Mouse (Mus musculus) liver (tissue): ENCODE data around the gene Gna15.

Source experiments
- DNase-seq: peaks from one replicate; pipeline ENCODE4 v3.0.0-alpha.2; 2020; ENCODE audit warnings: mixed read lengths

The Gna15 gene

DNA sequence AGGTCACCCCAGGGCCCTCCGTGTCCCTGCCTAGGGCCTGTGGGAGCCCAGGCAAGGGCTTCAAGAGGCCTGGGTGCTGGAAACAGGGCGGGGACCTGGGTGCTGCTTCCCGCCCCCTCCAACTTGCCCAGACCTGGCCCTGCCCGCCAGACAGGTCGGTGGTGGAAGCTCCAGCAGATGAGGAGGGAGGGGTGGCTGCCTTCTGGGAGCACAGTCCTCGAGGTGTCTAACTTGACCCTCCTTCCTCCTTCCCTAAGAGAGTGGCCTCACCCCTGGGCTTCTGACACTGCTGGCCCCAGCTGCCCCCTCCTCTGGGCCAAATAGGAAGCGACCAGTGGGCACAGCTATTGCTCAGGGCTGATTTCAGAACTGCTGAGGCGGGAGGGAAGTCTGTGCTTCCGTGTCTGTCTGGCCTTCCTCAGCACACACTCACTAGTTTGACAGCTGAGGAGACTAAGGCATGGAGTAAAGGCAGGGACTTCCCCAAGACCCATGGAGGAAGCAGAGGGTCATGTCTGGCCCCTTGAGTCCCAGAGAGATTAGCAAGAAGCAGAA, at the start of gene Gna15:
Gene Gna15, minus strand, starts transcription at position 175 of the 555 bp plus-strand sequence.
- DNase-seq, result peak; percentile 52

DNA sequence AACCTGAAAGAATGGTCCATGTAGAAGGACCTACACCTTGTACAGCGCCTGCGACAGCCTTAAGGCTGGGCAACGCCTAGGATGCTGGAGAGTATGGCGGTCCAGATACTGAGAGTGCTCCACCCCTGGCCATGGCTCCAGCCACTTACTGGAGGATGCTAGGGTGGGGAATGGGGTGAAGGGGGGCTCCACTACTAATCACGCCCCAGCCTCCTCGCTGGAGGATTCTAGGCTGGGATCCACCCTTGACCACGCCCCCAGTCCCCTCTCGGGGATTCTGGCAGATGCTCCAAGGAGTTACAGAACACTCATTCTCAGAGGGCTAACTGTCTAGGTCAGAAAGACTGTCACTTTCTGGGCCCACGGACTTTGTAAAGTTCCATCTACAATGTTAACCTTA, 49.0 kb upstream of the Gna15 start:
- DNase-seq, result peak; percentile 87

DNA sequence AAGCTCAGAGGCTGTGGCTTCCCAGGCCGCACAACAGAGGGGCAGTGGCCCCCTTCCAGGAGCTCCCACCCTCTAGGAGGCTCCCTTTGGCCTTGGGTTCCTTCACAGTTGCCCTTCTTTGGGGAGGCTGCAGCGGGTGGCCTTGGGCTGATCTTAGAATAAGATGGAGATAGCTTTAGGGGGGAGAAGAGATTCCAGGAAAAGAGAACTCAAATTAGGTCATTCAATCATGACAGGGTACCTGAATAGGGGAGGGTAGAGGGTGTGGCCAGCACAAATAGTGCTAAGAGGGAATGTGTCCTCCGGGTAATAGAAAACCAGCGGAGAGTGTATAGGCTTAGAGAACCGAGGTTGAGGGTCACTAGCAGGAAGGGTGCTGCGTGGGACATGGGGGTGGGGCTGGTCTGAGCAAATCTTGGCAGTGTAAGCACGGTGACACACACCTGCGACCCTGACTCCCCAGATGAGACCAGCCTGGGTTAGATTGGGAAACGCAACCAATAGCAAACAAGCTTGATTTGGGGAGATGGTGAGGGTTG, 48.2 kb upstream of the Gna15 start:
- DNase-seq, result no peak

DNA sequence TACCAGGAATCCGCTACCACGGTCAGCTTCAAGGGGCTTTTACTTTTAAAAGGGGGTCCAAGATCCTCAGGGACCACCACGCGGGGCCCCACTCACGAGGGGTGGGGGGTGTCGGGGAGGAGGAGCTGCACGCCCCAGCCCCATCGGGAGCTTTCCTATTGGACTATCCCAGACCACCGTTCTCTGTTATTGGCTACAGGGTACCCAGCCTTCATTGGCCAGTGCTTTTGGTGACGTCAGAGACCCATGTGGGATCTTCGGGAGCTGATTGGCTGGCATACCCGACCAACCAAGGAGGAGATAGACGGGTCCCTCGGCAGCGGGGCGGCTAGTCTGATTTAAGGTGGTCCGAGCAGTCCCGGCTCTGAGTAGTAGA, 47.5 kb upstream of the Gna15 start:
- DNase-seq, result peak; percentile 95

DNA sequence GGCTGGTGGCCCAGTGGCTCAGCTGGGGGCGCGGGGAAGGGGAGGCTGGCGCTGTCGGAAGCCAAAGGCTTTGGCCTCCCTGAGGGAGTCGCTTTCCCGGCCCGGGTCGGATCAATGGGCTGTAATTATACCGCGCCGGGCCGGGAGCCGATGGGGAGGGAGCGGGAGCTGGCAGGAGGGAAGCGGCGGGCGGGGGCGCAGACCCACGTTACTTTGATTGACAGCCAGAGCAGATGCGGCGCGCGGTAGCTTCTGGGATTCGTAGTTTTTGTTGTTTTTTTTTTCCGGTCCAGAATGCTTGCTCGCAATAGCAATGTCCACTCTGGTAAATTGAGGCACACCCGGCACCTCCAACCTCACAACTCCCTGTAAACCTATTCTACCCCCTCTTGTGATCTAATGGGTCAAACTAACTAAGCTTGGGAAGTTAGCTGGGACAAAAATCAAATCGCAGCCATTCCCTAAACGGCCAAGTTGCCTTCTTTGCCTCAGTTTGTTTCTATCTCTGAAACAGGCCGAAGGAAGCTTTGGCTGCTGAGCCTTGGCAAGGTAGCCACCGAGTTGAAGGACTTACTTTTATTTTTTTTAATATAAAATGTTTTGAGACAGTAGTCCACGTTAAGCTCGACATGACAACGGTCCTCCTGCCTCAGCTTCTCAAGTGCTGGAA, 46.9 kb upstream of the Gna15 start:
- DNase-seq, result peak; percentile 93

DNA sequence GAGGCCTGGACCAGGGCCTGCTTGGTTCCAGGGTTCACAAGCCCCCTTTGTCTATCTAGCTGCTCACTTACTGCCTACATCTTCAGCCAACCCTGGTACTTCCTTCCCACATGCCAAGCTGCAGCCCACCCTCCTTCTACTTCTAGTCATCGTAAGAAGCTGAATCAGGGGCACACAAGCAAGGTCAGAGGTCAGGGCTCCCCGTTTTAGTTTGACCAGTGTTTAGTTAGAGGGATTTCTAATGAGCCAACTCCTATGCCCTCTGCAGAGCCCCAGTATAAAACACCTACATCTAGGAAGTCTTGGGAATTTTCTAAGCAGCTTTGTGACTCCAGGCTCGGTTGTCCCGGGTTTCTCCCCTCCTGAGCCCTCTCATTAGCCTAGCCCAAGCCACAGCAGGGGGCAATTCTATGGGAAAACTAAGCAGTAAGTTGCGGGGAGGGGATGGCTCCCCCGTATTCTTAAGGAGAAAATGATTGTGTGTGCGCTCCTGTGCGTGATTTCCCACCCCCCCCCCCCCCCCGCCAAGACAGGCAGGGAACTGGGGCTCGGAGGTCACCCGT, 46.3 kb upstream of the Gna15 start:
- no peak for DNase-seq

DNA sequence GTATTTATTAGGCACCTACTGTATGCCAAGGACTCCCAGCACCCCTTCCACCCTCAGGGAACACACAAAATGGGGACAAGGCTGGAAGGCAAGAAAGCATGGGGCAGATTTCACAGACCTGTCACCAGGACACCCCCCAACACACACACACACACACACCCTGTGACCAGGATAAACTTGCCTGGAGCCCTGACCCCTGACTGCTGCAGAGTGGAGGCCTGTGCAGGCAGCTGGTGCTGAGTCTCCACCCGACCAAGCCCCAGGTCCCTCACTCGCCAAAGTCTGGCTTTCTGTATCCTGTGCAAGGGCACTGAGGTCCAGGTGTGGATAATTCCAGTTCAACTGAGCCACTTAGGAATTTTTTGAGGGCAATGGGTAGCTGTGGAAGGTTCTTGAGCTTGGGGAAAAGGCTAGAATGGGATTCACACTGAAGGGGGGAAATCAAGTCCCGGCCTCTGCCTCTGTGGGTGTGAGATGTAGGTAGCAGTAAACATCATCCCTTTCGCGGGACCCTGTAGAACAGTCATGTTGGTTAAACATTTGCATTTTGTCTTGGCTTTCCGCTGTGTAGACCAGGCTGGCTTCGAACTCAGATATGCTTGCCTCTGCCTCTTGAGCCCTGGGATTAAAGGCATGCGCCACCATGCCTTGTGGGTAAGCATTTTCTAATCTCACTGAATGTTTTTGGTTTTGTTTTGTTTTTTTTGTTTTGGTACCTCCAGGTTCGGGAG, 45.6 kb upstream of the Gna15 start:
- no peak for DNase-seq

DNA sequence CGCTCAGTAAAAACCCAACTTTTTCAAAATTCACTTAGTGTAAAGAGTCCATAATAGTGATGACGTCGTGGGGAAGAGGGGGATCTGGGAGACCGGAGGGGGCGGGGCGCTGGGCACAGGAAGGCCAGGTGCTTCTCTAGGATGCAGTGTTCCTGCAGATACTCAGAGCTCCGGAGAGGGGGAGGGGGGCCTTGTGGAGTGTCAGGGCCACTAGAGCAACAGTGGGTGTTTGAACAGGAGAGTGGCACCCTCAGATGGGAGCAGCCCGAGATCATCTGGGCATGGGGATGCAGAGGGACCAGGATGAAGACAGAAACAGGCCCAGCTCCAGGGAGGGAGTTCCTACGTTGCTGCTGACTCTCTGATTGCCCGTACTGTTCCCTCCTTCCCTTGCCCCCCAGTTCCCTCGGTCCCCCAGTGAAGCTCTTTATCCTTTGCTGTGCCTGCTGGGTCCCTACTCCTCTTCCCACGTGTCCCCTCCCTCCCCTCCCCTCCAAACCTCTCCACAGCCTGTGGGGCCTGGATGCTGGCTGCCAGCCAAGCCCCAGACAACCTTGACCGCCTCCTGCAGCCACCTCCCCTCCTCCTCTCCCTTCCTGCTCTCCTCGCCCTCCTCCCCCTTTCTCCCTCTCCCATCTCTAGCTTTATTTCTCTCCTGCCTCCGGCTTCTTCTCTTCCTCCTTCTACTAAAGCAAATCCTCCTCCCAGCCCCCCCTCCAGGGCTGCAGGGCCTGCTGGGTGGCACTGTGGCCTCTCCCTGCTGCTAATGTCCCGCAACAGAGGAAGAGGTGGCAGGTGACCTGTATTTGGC, 44.6 kb upstream of the Gna15 start:
- peak; percentile 69 for DNase-seq

DNA sequence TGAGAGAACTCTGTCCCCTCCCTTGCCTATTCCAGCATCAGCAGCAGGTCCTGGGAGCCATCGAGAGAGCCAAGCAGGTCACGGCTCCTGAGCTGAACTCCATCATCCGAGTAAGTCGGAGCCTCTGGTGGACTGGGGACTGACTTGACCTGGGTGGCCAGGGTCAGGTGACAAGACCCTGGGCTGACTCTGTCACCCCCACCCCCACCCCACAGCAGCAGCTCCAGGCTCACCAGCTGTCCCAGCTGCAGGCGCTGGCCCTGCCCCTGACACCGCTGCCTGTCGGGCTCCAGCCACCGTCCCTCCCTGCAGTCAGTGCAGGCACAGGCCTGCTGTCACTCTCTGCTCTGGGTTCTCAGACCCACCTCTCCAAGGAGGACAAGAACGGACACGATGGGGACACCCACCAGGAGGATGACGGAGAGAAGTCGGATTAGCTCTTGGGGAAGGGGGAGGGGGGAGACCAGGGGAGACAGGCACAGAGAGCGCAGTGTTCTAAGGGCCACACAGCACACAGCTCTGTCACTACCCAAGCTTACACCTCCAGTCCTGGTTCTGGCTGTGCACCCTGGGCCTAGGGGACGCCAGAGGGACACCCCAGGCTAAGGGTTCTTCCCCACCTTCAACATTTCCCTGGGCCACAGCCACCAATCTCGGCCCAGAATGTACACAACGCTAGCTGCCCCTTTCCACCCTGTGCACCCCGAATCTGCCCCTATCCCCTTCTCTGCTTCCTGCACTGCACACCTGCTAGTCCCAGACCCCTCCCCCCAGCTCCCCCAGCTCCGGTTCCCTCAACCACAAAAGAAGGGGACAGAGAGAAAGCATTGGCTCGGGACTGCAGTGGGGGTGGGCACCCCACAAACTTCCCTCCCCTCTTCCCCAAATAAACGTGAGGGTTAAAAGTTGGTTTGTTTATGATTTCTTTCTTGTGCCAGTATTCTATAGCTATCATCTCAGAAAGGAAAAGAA, 41.5 kb upstream of the Gna15 start:
- DNase-seq, result no peak

DNA sequence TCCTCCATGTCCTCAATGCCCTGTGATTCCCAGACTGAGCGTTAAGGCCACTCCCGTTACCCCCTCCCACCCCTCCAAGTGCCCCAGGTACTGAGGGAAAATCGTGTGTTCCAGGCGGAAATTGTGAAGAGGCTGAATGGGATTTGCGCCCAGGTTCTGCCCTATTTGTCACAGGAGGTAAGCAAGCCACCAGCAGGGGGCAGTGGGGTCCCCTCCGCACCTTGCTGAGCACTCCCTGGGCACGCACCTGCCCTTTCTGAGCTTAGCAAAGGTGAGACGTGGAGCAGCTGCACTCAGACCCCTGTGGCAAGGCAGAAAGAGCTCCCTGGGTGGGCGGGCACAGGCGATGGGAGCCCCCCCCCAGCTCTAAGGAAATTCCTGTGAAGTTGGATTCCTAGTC, 40.7 kb upstream of the Gna15 start:
- peak; percentile 77 for DNase-seq

DNA sequence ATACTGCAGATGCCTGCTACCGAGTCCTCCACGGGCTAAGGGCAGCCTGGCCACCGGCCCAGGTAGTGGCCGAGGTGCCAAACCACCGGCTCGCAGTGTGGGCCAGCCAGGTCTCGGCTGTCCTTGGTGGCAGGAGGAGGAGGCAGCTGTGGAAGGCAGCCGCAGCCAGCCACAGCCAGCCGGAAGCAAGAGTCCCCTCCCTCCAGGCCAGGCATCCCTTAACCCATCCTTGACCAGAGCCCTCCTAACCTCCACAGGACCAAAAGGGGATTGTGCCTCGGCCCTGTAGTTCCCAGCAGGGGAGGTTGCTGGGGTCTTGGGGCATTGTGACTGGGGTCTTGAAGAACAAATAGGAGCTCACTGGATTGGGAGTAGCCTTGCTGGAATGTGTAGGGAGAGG, 40.2 kb upstream of the Gna15 start:
- no peak for DNase-seq

DNA sequence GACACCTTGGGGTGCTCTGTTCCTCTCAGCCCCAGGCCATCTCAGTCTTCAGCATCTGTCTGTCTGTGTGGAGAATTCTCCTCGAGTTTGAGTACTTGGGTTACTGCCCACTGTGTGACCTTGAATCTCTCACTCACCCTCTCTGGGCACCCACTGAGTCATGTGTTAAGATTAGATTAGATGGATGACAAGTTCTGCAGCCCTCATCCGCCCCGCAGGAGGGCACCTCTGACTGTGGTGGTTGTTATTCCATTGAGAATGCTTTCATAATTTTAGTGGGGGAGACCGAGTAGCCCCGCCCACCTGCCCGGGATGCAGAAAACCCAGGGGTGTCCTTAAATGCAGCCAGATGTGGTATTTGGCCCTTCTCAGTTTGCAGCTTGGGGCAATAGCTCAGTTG, 39.5 kb upstream of the Gna15 start:
- DNase-seq, result no peak

DNA sequence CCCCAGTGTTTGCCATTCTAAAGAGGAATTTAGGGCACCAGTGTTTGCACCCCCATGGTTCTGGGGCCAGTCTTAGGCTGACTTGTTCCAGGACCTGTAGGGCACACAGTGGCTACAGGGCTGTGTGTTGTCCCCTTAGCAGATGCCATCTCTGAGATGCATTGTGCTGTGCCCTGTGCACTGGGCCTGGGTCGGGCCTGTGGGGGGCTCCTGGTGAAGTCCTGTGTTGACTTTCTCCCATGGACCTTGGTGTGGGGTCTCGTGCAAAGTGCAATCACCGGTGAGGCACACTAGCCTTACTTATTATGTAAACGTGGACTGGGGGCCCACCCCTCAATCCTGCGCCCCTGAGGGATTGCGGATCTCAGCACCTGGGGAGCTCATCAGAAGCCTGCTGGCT, 38.4 kb upstream of the Gna15 start:
- no peak for DNase-seq

DNA sequence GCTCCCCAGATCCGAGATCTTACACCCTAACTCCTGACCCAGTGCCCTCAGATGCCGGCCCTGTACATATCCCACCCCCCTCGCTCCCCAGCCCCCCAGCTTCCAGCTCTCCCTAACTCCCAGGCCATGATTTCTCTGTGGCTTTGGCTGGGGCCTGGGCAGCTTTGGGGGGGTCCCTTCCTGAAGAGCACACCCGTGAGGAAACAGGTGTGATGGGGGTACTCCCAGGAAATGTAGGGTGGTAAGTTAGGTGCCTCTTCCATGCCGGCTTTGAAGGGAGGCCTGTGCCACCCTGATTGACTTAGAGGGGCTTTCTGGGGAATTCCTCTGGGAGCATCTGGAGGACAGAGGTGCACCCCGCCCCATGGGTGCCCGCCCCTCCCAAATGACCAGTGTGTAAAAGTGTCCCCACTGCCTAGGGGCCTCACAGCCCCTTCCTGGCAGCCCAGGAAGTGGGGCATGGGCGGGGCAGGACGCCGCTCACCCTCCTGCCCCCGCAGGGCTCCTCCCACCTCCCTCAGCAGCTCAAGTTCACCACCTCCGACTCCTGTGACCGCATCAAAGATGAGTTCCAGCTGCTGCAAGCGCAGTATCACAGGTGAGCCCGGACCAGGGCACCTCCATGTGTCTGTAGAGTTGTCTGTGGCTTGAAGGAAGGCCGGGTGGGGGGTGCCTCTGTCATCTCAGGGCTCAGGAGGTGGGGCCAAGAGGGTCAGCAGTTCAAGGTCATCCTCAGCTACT, 36.9 kb upstream of the Gna15 start:
- DNase-seq, result peak; percentile 64

DNA sequence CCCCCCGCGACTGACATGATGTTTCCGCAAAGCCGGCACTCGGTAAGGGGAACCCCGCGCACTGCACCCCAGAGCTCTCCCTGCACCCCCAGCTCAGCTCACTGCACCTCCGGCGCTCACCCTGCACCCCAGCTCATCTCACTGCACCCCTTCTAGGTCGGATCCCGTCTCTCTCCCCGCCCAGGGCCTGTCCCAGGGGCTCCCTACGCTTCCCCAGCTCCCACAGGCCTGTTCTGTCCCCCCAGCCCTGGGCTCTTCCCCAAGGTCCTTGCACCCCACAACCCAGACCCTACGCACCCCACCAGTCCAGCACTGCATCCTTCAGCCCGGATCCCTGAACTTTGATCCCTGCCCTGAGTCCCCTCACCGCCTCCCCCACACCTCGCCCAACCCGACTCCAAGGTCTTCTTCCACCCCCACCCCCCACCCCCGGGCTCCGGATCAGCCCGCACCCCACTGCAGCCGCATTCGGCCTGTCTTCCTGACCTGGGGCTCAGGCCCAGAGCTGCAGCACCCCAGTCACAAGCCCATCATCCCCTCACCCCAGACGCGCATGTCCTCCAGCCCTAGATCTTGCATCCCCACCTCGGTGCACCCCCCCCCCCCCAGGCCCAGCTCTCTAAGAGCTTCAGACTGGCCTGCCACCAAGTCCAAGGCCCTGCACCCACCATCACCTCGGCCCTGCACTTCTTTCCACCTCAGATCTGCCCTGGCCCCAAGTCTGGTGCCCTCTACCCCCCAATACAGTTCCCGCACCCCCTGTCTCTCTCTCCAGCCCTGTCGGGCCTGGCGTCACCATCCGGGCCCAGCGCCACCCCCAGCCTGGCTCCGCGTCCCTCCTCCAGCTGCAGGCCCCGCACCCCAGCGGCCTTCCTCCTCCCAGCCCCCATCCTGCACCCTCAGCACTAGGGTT, 35.9 kb upstream of the Gna15 start:
- DNase-seq, result peak; percentile 52

DNA sequence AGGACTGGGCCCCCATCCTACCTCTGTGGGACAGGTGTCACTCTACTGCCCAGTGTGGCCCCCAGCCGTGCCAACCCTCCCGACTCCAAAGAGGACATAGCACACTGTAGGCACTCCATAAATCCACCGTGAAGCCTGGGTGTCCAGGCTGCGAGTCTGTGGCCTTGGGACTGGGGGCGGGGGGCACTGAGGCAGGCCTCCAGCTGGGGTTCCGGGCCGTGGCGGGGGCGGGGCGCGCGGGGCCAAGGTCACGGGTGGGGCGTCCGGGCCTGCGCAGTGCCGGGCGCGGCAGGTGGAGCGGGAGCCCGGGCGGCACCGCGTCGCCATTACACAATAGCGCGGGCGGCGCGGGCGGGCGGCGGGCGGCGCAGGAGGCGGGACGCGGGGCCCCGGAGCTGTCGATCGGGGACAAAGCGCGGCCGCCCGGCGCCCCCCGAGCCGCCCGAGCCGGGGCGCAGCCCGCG, 35.2 kb upstream of the Gna15 start, which contains the start of gene Aes:
Gene Aes, plus strand, starts transcription at position 326 of the 464 bp plus-strand sequence.
- DNase-seq, result peak; percentile 79

DNA sequence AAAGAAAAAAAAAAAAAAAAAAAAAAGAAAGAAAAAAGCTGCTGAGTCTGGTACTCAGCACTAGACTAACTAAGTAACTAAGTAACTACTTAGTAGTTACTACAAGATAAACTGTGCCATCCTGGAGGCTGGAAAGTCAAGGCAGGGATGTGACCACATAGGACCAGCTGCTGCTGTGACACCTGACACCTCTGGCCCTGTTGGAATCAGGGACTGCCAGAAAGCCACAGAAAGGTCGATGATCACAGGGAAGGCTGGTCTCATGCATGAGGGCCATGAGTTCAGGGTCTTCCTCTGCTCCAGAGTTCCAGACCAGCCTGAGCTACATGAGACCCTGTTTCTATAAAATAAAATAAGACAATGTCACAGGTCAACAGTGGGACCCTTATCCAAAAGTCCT, 33.5 kb upstream of the Gna15 start:
- no peak for DNase-seq

DNA sequence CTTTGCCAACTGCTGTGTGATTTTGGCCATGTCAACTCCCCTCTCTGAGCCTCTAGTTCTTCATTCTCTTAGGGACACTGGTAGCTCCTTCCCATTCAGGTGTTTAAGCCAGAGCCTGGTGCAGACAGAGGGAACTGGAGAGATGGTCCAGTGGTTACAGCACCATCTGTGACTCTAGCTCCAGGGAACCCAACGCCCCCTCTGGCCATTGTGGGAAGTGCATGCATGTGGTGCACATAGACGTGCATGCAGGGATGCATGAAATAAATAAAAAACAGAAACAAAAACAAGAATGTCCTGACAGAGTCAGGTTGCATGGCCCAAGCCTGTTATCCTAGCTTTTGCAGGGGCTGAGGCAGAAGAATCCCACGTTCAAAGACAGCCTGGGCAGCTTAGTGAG, 32.3 kb upstream of the Gna15 start:
- no peak for DNase-seq
